Mouse (Mus musculus) heart, postnatal 0 days (tissue): Measurements from ENCODE around the gene Arhgap4. TPM values are rescaled to one million over a fixed set of nuclear protein-coding genes. Genes with fewer than 3 reads are reported as not detected.

Experiments used
- ATAC-seq: fragments of 200-750 bp; cut with Nextera tagmentation; 2 replicates; pipeline ENCODE4 v1.8.0; 2017; ENCODE audit warnings: low read depth, moderate number of reproducible peaks, moderate library complexity; ENCODE audit not compliant: insufficient read depth
- DNase-seq: peaks from one replicate; pipeline ENCODE4 v3.0.0-alpha.2; 2016; ENCODE audit warnings: low spot score
- H3K27ac ChIP-seq: fragments of 300-500 bp; sonication (generic); 2 replicates; pipeline ENCODE4 v1.5.1; 2014; ENCODE audit warnings: low read depth, mild to moderate bottlenecking
- H3K27me3 ChIP-seq: fragments of 300-500 bp; sonication (generic); 2 replicates; pipeline ENCODE4 v1.6.1; 2014; ENCODE audit warnings: low read length, mixed read lengths; ENCODE audit not compliant: control insufficient read depth, insufficient read depth
- H3K36me3 ChIP-seq: fragments of 300-500 bp; sonication (generic); replicated peaks from 2 replicates; pipeline ENCODE4 v1.6.1; 2014; ENCODE audit warnings: low read length, mixed read lengths; ENCODE audit not compliant: control insufficient read depth, insufficient read depth
- H3K4me1 ChIP-seq: fragments of 300-500 bp; sonication (generic); 2 replicates; pipeline ENCODE4 v1.6.1; 2014; ENCODE audit warnings: antibody characterized with exemption; ENCODE audit not compliant: control insufficient read depth, insufficient read depth
- H3K4me2 ChIP-seq: fragments of 300-500 bp; sonication (generic); 2 replicates; pipeline ENCODE4 v1.6.1; 2014; ENCODE audit warnings: low read depth, mild to moderate bottlenecking, low read length, moderate library complexity
- H3K4me3 ChIP-seq: fragments of 300-500 bp; sonication (generic); 2 replicates; pipeline ENCODE4 v1.5.1; 2014; ENCODE audit warnings: low read depth, low read length
- H3K9ac ChIP-seq: fragments of 300-500 bp; sonication (generic); replicated peaks from 2 replicates; pipeline ENCODE4 v1.6.1; 2014; ENCODE audit warnings: low read depth, low read length, mixed read lengths
- H3K9me3 ChIP-seq: fragments of 300-500 bp; sonication (generic); replicated peaks from 2 replicates; pipeline ENCODE4 v1.6.1; 2016; ENCODE audit warnings: low read length; ENCODE audit not compliant: control insufficient read depth
- CTCF ChIP-seq: IDR thresholded peaks from 2 replicates; pipeline ENCODE4 v1.5.1; 2016; ENCODE audit warnings: antibody characterized with exemption, control low read depth, low read depth
- EP300 ChIP-seq: IDR thresholded peaks from 2 replicates; pipeline ENCODE4 v1.6.1; 2016; ENCODE audit warnings: antibody characterized with exemption, low read depth
- WGBS: fragments of 180-500 bp; shearing (Covaris S2); extraction: QIAGEN DNeasy Blood & Tissue Kit; methylation state at CpG from one replicate; pipeline ENCODE4 v1.1.7; 2014; 5-methylcytosine and 5-hydroxymethylcytosine counted together
- polyA plus RNA-seq: library from polyadenylated mRNA; unstranded; fragments of >200 nt; fragmentation: Nextera tagmentation; extraction: Ambion mirVana; gene quantifications from 2 replicates; pipeline ENCODE4 v1.2.1, GENCODE M21; 2015
- total RNA-seq: library from RNA; depleted of rRNA; stranded (reverse); fragments of >200 nt; gene quantifications from 2 replicates; pipeline ENCODE4 v1.2.3, GENCODE M21; 2014; ENCODE audit warnings: low replicate concordance; rRNA removed

The Arhgap4 gene
- total RNA-seq (0.23 and 6.5 TPM in 2 replicates), polyA plus RNA-seq (0.51 and 0.72 TPM in 2 replicates)

- Histone ChIP-seq H3K27me3 (no peaks in the 10 kb centered on the region), H3K4me3 (peak within 1 kb of the TSS; percentile 58), H3K27ac (peak within 1 kb of the TSS; percentile 79), H3K4me2 (peak within 1 kb of the TSS; percentile 63), H3K9ac (peak within 1 kb of the TSS; percentile 59), H3K9me3 (no peaks in the 10 kb centered on the region), H3K36me3 (peaks cover 6% of the 10 kb centered on the region), H3K4me1 (no peaks in the 10 kb centered on the region; the same call in 1 of the 2 replicates)
- WGBS, result 16% methylated on average over 42 of the region's 43 CpGs
- DNase-seq (peak; percentile 83), ATAC-seq (peak; percentile 96)
- no peak for TF ChIP-seq CTCF
- no peak for TF ChIP-seq EP300
Measured at GRCm38 (mm10) chrX:73921823-73922549, at the start of gene Arhgap4, which contains the start of gene Naa10. Gene Arhgap4, minus strand, starts transcription at chrX:73921870. Gene Naa10, minus strand, starts transcription at chrX:73921944.

- H3K27ac ChIP-seq, result no peak overlapping the region
- no peak overlapping the region for H3K4me3 ChIP-seq
- H3K27me3 ChIP-seq, result no peaks in the 10 kb centered on the region
- no peak overlapping the region for H3K9ac ChIP-seq
- no peaks in the 10 kb centered on the region for H3K4me1 ChIP-seq
- H3K36me3 ChIP-seq, result no peaks in the 10 kb centered on the region
- no peak for TF ChIP-seq CTCF
- no peak for TF ChIP-seq EP300
- no peak overlapping the region for H3K4me2 ChIP-seq
- ATAC-seq, result no peak
- DNase-seq, result no peak
- H3K9me3 ChIP-seq, result no peaks in the 10 kb centered on the region
Measured at GRCm38 (mm10) chrX:73970781-73971180, 49.1 kb upstream of the Arhgap4 start.

GRCm38 (mm10) chrX:73969729-73970128 is 48.1 kb upstream of the Arhgap4 start:
- Histone ChIP-seq H3K4me2 (no peak overlapping the region), H3K27me3 (no peaks in the 10 kb centered on the region), H3K27ac (no peak overlapping the region), H3K36me3 (no peaks in the 10 kb centered on the region), H3K9me3 (no peaks in the 10 kb centered on the region), H3K9ac (no peak overlapping the region), H3K4me1 (0 out of 2 replicates have a peak, but pooled peaks cover 1% of the 10 kb centered on the region), H3K4me3 (no peak overlapping the region)
- ATAC-seq (no peak), DNase-seq (no peak)
- TF ChIP-seq EP300 (no peak), CTCF (no peak)
- 60% methylated on average over 2 of the region's 2 CpGs for WGBS

- Histone ChIP-seq H3K9ac (no peak overlapping the region), H3K4me1 (peaks cover 6% of the 10 kb centered on the region; the same call in 1 of the 2 replicates), H3K36me3 (no peaks in the 10 kb centered on the region), H3K4me3 (no peak overlapping the region), H3K27me3 (no peaks in the 10 kb centered on the region), H3K27ac (no peak overlapping the region), H3K4me2 (no peak overlapping the region), H3K9me3 (no peaks in the 10 kb centered on the region)
- ATAC-seq, result no peak
- no peak for TF ChIP-seq CTCF
- no peak for TF ChIP-seq EP300
- DNase-seq, result no peak
- 75% methylated on average over 1 of the region's 1 CpGs for WGBS
Measured at GRCm38 (mm10) chrX:73969167-73969566, 47.5 kb upstream of the Arhgap4 start.

- WGBS, result 14% methylated on average over 55 of the region's 60 CpGs
- Histone ChIP-seq H3K27ac (peak overlapping the region; percentile 96), H3K27me3 (no peaks in the 10 kb centered on the region), H3K4me3 (peak overlapping the region; percentile 69), H3K9ac (peak overlapping the region; percentile 79), H3K9me3 (no peaks in the 10 kb centered on the region), H3K4me1 (peaks cover 13% of the 10 kb centered on the region), H3K4me2 (peak overlapping the region; percentile 66), H3K36me3 (no peaks in the 10 kb centered on the region)
- TF ChIP-seq EP300 (no peak), CTCF (no peak)
- ATAC-seq (peak; percentile 82), DNase-seq (peak; percentile 83)
Measured at GRCm38 (mm10) chrX:73967177-73968075, 45.8 kb upstream of the Arhgap4 start.
